Mouse (Mus musculus) inflammation-experienced regulatory T-cells, adult 6 months (primary cell): Measurements from ENCODE around the gene Olfr907. TPM values are rescaled to one million over a fixed set of nuclear protein-coding genes. Genes with fewer than 3 reads are reported as not detected.

Experiments
- ATAC-seq: one replicate; pipeline ENCODE4 v1.8.0; 2017
- polyA plus RNA-seq, 3 experiments: library from polyadenylated mRNA; unstranded; fragments of 100-300 nt; shearing (Covaris generic); gene quantifications; one replicate each; pipeline ENCODE4 v1.2.1; 2017

Olfr907 gene
- polyA plus RNA-seq: not detected

DNA sequence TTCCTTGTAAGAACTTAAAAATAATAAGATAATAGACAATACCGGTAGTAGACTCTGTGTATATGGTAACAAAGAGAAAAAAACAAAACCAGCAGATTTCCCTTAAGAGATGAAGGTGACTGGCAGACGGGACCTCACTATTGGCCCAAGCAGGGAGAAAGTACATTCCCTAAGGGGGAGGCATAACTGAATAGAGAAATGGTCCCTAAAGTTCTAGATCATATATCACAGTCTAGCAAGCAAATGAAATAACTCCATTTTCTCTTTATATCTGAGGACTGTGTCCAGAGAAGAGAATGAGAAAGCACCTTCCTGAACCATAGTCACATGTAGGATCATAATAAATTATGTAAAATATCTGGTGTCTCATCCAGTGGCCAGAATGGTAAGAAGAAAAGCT is at the start of gene Olfr907:
Olfr907 (plus strand) TSS at position 301 of the 400 bp plus-strand sequence.
- no peak for ATAC-seq

- ATAC-seq: no peak
Observed at GRCm38 (mm10) chr9:38447352-38447751, 48.2 kb upstream of the Olfr907 start, which contains the start of gene Olfr902. Gene Olfr902 (plus strand): TSS chr9:38447652.

GRCm38 (mm10) chr9:38462844-38463243 is 32.8 kb upstream of the Olfr907 start, which contains the start of gene Olfr904:
Gene Olfr904 (plus strand): TSS chr9:38463144.
- no peak for ATAC-seq

DNA sequence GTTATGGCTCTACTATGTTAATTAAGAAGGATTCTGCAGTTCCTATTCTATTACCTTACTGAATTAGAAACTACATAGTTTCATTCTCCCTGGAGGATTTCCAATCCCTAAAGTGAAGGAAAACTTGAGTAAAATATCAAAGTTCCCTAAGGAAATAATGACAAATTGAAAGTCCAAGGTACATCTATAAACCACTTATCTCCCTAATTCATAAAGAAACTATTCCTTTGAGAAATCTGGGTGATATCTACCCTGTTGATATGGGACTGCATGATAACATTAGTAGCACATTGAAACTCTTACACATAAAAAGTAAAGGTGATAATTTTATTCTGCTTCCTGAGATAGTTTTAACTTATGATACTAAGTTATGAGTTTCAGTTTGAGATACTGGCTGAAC is 24.8 kb upstream of the Olfr907 start, which contains the start of gene Olfr905:
Olfr905 (plus strand) TSS at position 301 of the 400 bp plus-strand sequence.
- no peak for ATAC-seq

GRCm38 (mm10) chr9:38486785-38487184 is 8.8 kb upstream of the Olfr907 start, which contains the start of gene Olfr906:
Gene Olfr906 (plus strand): TSS chr9:38487085.
- ATAC-seq: no peak

- ATAC-seq: no peak
Observed at GRCm38 (mm10) chr9:38512353-38512752, 16.8 kb downstream of the Olfr907 start.

DNA sequence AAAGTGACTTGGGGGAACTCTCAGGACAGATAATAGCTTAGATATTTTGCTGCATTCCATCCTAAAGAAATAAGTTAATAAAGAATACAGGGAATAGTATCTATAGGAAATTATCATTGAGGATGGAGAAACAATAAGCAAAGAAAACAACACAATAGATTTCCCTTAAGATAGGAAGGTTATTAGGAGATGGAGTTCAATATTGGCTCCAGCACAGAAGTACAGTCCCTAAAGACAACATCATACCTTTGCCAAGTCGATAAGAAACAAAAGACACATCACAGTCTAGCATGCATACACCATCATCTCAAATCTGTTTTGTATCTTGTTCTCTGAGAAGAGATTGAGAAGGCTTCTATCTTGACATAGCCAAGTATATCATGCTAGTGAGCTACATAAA is 25.7 kb downstream of the Olfr907 start, which contains the start of gene Olfr911-ps1:
Olfr911-ps1 (plus strand) TSS at position 301 of the 400 bp plus-strand sequence.
- ATAC-seq: no peak

DNA sequence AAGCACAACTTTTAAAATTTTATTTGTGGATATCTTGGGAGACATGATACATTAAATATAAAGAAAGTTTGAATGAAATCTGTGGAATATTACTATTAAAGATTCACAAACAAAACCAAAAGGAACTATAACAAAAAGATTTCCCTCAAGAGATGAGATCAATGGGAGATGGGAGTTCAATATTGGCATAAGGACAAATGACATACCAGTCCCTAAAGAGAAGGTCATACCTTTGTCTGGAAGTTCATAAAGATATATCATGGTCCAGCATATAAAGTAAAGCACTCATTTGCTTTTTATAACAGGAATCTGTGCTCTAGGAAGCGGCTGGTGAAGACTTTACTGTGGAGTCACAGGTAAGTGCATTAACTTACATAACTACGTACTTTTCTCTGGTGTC is 41.9 kb downstream of the Olfr907 start, which contains the start of gene Olfr910:
Olfr910 (plus strand) TSS at position 301 of the 400 bp plus-strand sequence.
- no peak for ATAC-seq

Other genes with a start within 250 kb of the Olfr907 start
- not detected for gene Olfr143, start 243.0 kb upstream of the Olfr907 start, polyA plus RNA-seq
- gene Olfr895, start 227.9 kb upstream of the Olfr907 start, polyA plus RNA-seq: not detected
- not detected for gene Olfr896-ps1, start 204.7 kb upstream of the Olfr907 start, polyA plus RNA-seq
- gene Olfr25, start 166.7 kb upstream of the Olfr907 start, polyA plus RNA-seq: not detected
- gene Olfr898, start 147.4 kb upstream of the Olfr907 start, polyA plus RNA-seq: not detected
- gene Olfr250, start 128.9 kb upstream of the Olfr907 start, polyA plus RNA-seq: under 1 TPM in 1 of 3 experiments, not detected in 2; 0.08 TPM
- gene Olfr251, start 118.7 kb upstream of the Olfr907 start, polyA plus RNA-seq: not detected
- gene Olfr147, start 94.1 kb upstream of the Olfr907 start, polyA plus RNA-seq: not detected
- not detected for gene Olfr901, start 66.3 kb upstream of the Olfr907 start, polyA plus RNA-seq
- gene Olfr902, start 48.1 kb upstream of the Olfr907 start, polyA plus RNA-seq: not detected
- not detected for gene Olfr904, start 32.7 kb upstream of the Olfr907 start, polyA plus RNA-seq
- under 1 TPM in 1 of 3 experiments, not detected in 2; 0.09 TPM for gene Olfr905, start 24.7 kb upstream of the Olfr907 start, polyA plus RNA-seq
- not detected for gene Olfr906, start 8.7 kb upstream of the Olfr907 start, polyA plus RNA-seq
- gene Olfr911-ps1, start 25.8 kb downstream of the Olfr907 start, polyA plus RNA-seq: under 1 TPM in 2 of 3 experiments, not detected in 1; 0.09 to 0.67 TPM
- gene Olfr910, start 42.0 kb downstream of the Olfr907 start, polyA plus RNA-seq: not detected
- gene Olfr912, start 84.4 kb downstream of the Olfr907 start, polyA plus RNA-seq: under 1 TPM in 1 of 3 experiments, not detected in 2; 0.10 TPM
- gene Olfr913, start 97.0 kb downstream of the Olfr907 start, polyA plus RNA-seq: not detected
- not detected for gene Olfr914, start 109.3 kb downstream of the Olfr907 start, polyA plus RNA-seq
- gene Olfr916, start 164.1 kb downstream of the Olfr907 start, polyA plus RNA-seq: not detected
- not detected for gene Olfr917, start 170.0 kb downstream of the Olfr907 start, polyA plus RNA-seq
- gene Olfr918, start 178.8 kb downstream of the Olfr907 start, polyA plus RNA-seq: not detected
- not detected for gene Olfr919, start 207.9 kb downstream of the Olfr907 start, polyA plus RNA-seq
- gene Vwa5a, start 222.5 kb downstream of the Olfr907 start, polyA plus RNA-seq: 10 to 100 TPM; 25.7 to 35.0 (median 26.6) TPM